Mouse (Mus musculus) liver, adult (tissue): ENCODE data around the gene Arxes2.
"Not testable (repeated sequence)": the region's sequence is repeated elsewhere in the genome, so short reads cannot be mapped to it uniquely, and the experiment has no call there.

Experiments used
- GATA4 ChIP-seq: IDR thresholded peaks from 2 replicates; pipeline ENCODE4 v1.6.1; 2014; ENCODE audit warnings: mild to moderate bottlenecking, low read length; ENCODE audit not compliant: insufficient replicate concordance

The Arxes2 gene

DNA sequence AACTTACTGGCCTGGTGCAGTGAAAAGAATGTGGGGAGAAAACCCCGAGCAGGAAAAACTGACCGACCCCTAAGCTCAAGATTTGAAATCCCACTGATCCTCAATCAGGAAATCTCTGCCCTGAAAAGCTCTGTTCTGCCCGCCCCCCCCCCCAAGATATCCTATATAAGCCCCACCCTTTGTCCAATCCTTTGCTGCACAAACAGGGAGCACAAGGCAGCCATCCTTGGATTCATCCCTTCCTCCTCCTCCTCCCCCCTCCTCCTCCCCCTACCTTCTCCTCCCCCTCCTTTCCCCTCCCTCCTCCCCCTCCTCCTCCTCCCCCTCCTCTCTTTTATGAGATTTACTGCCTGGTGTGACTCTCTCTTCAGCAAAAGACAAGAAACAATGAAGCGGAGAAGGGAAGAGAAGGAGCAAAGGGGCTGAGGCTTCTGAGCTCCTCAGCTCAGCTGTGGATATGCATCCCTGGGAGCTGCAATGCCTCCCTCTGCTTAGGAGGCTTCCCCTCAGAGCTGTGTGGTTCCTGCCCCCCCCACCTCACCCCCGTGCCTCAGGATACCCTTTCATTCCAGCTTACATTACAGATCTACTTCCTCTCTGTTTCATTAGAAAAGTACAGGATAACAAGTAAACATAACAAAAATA is 13.7 kb downstream of the Arxes2 start:
- TF ChIP-seq GATA4, result no peak

DNA sequence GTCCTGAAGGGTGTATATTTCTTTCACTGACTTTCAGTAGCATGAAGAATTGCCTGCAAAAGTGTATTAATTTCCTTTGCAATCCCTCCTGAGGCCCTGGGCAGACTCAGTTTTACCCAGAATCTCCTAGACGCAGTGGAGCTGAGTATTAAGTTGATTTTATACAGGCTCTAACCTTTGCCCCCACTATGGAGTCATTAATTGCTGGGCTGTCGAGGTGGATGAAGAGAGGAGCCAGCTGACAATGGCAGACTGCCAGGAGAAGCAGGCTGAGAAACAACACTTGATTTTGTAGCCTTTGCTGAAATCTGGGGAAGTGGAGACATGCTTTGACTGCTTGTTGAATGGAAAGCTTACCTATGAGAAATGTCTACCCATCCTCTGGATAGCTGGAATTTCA is 20.8 kb downstream of the Arxes2 start:
- no peak for TF ChIP-seq GATA4

GRCm38 (mm10) chrX:136030331-136030730 is 36.7 kb downstream of the Arxes2 start:
- no peak for TF ChIP-seq GATA4

DNA sequence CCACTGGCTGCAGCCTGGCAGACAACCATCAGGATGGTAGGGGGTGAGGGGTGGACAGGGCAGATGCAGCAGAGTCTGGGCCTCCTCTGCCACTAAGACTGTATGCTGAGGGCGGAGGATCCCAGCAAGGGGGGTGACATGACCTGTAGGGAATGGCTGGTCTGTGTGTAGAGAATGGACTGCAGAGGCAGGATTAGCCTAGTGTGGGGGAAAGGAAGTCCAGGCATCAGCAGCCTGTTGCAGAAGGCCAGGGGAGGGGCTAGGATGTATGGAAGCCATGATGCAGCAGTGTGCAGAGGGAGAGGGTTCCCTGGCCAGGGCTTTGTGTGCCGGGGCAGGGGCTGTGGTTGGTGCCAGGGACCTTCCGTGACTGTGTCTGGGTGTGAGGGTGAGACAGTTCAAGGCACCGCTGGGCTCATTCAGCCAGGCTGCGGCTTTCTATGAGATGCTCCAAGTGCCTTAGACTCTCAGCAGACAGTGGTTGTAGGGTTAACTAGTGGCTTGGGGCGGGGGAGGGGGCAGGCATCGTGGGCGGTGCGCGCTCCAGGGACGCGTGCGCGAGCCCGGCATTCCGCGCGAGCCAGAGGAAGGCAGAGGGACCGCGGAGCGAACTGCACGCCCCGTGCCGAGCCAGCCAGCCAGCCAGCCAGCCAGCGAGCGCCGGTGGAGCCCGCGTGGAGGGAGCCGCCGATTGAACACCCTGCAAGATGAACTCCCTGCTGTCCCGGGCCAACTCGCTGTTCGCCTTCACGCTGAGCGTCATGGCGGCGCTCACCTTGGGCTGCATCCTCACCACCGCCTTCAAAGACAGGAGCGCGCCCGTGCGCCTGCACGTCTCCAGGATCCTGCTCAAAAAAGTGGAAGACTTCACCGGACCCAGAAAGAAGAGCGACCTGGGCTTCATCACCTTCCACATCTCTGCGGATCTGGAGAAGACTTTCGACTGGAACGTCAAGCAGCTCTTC is 39.5 kb downstream of the Arxes2 start, which contains the start of gene Arxes1:
Arxes1 (plus strand) TSS at position 569 of the 965 bp plus-strand sequence.
- not testable (repeated sequence) for TF ChIP-seq GATA4

DNA sequence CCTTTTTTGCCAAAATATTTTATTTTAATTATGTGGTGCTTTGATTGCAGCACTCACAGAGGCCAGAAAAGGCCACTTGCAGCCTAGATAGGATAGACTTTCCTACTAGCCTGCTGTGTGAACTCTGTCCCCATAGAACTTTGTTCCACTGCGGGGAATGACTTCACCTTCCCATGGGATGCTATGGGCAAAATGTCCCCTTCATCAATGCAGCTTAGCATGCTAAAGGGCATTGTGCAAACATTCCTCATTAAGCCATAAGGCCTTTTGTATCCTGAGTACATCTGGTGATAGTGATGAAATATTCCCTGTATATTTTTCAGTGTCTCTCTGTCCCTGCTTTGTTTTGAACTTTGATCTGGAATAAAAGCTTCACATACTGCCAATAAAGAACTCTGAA is 50.1 kb downstream of the Arxes2 start:
- no peak for TF ChIP-seq GATA4
